Mouse (Mus musculus) mouse trophoblast stem cell (cell line): Measurements from ENCODE around the gene Rrad.

Experiments used
- in situ Hi-C, 2 experiments: fragments of 300-500 bp; cut with MseI, MboI; formaldehyde crosslinking; loops; 2 replicates in 1 of 2; 3 replicates in 1 of 2; pipeline ENCODE4 v1.15.1; 2025

Gene Rrad

GRCm38 (mm10) chr8:104611613-104612012, 19.5 kb downstream of the Rrad start:
- in situ Hi-C loops, result no loop called here

- in situ Hi-C loops, result no loop called here
Observed at GRCm38 (mm10) chr8:104610185-104610766, 20.9 kb downstream of the Rrad start.

GRCm38 (mm10) chr8:104609222-104609621, 21.9 kb downstream of the Rrad start:
- in situ Hi-C loops, result no loop called here

GRCm38 (mm10) chr8:104607944-104608343, 23.2 kb downstream of the Rrad start:
- in situ Hi-C loops, result no loop called here

- in situ Hi-C loops, result no loop called here
Observed at GRCm38 (mm10) chr8:104606329-104606728, 24.8 kb downstream of the Rrad start.

GRCm38 (mm10) chr8:104603245-104603593, 27.9 kb downstream of the Rrad start:
- in situ Hi-C loops, result no loop called here

GRCm38 (mm10) chr8:104602468-104603244, 28.5 kb downstream of the Rrad start:
- in situ Hi-C loops, result no loop called here

- in situ Hi-C loops, result no loop called here
Observed at GRCm38 (mm10) chr8:104601941-104602371, 29.2 kb downstream of the Rrad start.

- in situ Hi-C loops, result no loop called here
Observed at GRCm38 (mm10) chr8:104601386-104601785, 29.7 kb downstream of the Rrad start.

GRCm38 (mm10) chr8:104598496-104598895, 32.6 kb downstream of the Rrad start:
- in situ Hi-C loops, result no loop called here

GRCm38 (mm10) chr8:104597656-104598055, 33.5 kb downstream of the Rrad start:
- in situ Hi-C loops, result no loop called here

- in situ Hi-C loops, result no loop called here
Observed at GRCm38 (mm10) chr8:104595773-104596536, 35.2 kb downstream of the Rrad start.

- in situ Hi-C loops, result no loop called here
Observed at GRCm38 (mm10) chr8:104594611-104595362, 36.3 kb downstream of the Rrad start.

- in situ Hi-C loops, result no loop called here
Observed at GRCm38 (mm10) chr8:104593536-104594325, 37.4 kb downstream of the Rrad start.

- in situ Hi-C loops, result no loop called here
Observed at GRCm38 (mm10) chr8:104592566-104592965, 38.6 kb downstream of the Rrad start.

- in situ Hi-C loops, result no loop called here
Observed at GRCm38 (mm10) chr8:104591856-104592255, 39.3 kb downstream of the Rrad start.

- in situ Hi-C loops, result no loop called here
Observed at GRCm38 (mm10) chr8:104591133-104591834, 39.8 kb downstream of the Rrad start, which contains the start of gene Pdp2. Pdp2 (plus strand) TSS chr8:104591451.

GRCm38 (mm10) chr8:104590284-104590683, 40.8 kb downstream of the Rrad start:
- in situ Hi-C loops, result no loop called here

GRCm38 (mm10) chr8:104584522-104584921, 46.6 kb downstream of the Rrad start:
- in situ Hi-C loops, result no loop called here
